Mouse (Mus musculus) CD8-positive naive resting alpha-beta T cell, adult 2 months (primary cell): Measurements from ENCODE around the gene Zc3h12a.

Experiments
- DNase-seq, 2 experiments: peaks; one replicate each; pipeline ENCODE4 v3.0.0; 2022; ENCODE audit warnings: low read depth in 2 of 2, low spot score in 2 of 2

Gene Zc3h12a

DNA sequence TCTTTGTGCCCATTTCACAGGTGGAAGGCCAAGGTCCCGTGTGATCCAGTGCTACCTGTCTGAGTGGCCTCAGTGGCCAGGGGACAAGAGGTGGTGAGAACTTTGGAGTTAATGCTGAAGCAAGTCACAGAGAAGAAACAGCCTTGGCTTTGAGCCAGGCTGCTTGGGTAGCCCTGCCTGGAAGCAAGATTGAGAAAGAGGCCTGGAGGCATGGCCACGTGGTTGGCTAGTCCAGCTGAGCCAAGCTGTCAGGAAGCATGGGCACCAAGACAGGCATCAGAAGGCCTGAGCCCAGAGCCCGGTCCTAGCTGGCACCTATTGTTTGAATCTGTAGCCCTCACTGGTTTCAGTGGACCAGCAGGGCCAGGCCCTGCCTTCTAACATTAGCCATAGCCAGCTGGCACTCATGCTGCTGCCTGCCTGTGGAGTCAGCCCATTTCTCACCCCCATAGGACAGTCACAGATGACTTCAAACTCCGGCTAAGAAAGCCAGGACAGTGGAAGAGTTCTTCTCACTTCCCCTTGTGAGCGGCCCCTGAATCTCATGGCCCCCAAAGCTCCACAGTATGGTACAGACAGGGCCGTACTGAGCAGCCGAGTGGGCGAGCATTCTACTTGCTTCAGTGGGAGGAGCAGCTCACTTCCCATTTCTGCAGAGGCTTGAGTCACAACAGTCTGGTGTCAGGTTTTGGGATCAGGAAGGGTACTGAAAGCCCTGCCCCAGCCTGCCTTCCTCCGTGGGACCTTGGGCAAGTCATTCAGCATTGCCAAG lies 11.4 kb downstream of the Zc3h12a start:
- DNase-seq: no peak

DNA sequence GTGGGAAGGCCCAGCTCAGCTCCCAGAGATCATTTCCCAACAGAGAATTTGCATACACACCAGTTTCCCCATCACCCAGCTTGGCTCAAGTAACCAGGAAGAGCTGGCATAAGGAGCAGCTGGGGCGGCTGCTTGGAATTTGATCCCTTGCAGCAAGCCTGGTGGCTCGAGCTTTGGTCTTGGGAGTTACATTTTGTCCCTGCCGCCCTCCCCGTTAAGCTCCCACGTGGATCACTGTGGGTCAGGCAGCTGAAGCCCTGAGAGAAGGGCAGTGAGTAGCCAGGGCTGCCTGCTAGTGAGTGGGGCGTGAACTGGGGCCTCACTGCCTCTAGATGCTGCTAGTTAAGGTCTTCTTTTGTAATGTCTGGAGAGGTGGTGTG lies 11.9 kb downstream of the Zc3h12a start:
- DNase-seq: no peak

DNA sequence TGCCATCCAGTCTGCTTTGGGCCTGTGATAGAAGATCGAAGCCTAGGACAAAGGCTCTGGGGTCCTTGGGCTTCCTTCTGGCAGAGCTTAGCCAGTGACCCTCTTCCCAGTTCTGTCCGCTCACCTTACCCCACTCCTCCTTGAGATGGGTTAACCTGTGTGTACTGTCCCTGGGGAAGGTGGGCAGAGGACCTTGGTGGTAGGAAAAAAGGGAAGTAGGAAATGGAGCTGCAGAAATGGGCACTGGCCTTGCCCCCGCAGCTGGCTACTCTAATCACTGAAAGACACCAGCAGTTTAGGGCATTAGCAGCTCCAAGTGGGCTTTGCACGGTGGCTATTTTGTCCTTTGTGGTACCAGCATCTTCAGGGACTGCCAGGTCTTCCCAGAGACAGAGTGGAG lies 12.6 kb downstream of the Zc3h12a start:
- no peak for DNase-seq

DNA sequence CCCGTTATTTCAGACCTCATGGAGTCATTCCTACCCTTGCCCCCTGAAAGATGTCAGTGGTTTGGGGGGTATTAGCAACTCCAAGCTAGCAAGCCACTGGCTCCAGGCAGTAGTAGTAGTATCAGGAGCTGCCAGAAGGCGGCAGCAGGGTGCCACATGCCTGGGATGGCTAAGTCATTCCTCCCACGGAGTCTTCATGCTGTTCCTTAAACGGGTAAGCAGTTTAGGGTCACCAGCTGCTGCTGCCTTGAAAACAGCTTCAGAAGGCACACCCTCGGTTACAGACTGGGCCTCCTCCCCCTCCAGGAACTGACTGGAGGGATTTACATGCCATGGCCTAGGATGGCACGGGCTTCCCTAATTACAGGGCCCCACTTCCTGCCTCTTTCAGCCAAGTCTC lies 13.0 kb downstream of the Zc3h12a start:
- peak; percentile 77 to 83 for DNase-seq

DNA sequence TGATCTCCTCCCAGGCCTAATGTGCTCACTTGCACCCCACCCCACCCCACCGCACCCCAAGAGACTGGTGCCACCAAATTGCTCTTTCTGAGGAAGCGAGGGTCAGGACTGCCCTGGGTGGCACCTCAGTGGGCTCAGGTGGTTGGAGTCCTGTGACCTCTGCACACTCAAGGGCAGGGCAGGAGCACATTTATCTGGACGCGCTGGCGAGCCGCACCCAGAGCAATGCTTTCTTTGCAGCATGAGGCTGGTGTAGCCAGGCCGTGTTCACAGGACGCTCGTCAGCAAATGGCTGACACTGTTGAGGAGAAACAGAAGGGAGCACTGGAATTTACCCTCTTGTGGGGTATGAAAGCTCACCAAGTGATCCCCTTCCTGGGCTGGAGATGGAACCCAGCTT lies 22.3 kb downstream of the Zc3h12a start:
- no peak for DNase-seq

DNA sequence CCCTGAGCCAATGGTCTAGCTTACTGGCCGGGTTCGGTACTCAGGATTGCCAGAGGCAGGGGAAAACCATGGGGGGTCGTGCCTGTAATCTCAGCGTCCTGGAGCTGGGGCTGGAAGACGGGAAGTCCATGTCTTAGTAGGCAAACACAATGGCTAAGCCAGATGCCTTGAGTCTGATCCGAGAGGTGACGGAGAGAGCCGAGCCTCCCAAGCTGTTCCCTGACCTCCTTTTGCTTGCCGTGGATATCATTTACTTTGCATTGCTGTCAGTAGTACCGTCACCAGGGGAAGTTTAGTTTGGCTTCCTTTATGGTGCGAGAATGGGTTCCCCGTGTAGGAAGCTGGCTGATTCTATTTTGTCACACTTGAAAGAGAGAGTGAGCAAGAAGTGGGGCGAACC lies 26.3 kb downstream of the Zc3h12a start:
- DNase-seq: no peak

DNA sequence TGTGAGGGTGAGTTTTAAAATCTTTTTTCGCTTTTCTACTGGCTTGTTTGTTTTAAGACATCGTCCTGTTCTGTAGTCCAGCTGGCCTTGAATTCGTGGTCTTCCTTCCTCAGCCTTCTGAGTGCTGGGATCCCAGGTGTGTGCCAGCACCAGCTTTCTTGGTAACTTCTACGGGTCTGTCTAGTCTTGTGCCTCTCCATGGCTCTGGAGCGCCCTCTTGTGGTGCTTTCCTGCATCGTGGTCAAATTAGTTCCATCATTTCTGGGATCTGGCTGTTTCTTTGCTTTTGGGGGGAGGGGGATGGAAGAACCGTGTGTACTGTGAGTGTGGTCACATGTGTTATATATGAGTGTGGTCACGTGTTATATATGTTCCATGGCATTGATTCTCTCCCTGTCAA lies 28.2 kb downstream of the Zc3h12a start:
- peak; percentile 81 to 88 for DNase-seq

DNA sequence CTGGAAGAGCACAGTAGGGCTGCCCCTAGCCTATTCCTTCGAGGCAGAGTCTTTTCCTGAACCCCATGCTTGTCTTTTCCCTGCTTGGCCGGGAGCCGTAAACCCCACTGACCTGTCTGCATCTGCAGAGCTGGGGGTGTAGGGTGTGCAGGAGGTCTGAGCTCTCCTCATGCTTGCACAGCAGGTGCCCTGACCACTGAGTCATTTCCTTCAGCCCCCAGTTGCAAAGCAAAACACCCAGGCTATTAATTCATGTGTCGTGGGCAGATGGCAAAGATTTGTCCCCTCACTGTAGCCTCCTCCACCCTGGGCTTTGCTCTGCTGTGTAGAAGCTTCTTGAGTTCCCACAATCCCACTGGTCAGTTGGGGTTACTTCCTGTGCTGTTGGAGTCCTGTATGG lies 30.2 kb downstream of the Zc3h12a start:
- DNase-seq: no peak

DNA sequence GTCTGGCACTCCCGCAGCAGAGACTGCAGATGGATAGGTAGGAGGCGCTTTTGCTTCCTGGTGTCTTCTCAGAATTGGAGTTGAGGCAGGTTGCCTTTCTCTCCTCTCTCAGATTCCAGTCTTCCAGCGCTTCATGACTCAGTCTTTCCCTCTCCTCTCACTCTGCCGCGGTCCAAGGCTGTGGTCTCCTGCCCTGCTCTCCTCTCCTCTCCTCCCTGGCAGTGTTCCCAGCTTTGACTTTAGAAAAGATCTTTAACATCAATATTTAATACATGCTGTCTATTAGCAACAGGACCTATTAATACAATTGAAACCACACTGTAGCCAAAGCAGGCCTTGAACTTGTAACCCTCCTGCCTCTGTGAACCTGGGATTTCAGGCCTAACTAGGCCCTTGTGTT lies 31.6 kb downstream of the Zc3h12a start:
- DNase-seq: no peak

DNA sequence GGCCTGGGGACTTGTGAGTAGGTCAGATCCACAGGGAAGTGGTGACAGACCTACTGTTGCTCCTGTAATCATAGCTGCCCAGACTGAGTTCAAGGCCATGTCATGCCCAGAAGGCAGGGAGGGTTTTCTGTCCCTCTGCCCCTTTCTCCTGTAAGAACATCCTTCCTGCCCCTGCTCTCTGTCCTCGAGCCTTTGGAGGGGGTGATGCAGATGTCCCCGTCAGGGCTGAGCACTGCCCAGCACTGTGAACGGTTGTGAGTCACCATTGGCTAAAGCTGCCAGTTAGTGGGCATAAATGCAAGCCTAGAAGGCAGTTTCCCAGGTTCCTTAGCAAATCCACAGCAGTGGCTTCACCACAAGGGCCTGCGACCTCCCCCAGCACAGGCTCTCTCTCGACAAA lies 34.6 kb downstream of the Zc3h12a start:
- no peak for DNase-seq

DNA sequence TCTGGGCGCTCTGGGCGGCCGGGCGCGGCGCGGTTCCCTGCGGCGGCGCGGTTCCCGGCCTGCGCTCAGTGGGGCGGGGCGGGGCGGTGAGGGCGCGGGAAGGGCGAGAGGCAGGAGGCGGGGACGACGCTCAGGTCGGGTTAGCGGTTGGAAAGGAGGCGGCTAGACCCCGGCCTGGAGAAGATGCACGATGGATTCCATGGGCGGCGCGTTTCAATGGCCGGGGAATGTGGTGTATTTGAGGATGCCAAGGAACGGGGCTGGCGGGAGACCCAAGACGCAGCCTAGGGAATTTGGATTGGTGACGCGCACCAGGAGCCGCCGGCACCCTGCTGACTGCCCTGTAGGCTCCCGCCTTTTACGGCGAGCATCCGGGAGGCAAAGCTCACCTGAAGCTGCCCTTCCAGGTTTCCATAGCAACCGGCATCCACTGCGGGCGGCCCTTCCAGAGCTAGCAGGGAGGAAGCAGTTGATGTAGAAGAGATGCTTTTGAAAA lies 42.2 kb downstream of the Zc3h12a start:
- peak; percentile 23 to 53 for DNase-seq

DNA sequence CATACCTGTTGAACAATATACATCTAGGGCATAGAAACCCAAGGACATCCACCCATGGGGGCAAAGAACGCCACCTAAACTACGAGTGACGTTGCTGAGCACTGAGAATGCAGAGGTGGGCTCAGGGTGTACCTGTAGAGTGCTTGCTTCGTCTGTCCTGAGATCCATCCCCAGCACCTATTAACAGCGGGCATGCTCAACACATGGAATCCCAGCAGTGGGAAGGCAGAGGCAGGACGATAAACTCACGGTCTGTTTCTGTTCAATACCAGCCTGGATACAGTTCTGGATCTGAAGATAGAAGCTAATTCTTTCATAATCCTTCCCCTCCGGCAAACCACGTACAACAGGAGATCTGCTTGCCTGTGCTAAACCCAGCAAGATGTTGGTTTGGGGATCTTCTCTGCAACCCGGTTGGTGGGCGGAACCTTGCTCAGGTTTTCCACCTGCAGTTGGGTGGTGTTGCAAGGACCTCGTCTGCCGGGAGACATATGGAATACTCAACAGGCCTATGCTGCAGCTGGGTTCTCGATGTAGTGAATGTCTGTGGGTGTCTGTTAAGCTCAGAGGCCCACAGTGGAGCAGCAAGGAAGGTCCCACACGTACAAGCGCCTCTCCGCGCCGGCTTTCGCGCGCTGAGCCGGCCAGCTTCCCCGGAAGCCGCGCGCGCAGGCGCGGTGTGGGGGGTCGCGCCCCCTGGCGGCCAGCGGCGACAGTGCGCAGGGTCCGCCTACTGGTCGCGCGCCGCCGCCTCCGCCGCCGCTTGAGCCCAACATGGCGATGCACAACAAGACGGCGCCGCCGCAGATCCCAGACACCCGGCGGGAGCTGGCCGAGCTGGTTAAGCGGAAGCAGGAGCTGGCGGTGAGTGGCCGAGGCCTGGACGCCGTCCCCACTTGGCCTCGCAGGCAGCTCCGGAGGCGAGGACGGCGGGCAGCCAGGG lies 43.0 kb downstream of the Zc3h12a start, which contains the start of gene Meaf6:
Gene Meaf6, plus strand, starts transcription at position 732 of the 943 bp plus-strand sequence.
- peak; percentile 93 to 94 for DNase-seq

DNA sequence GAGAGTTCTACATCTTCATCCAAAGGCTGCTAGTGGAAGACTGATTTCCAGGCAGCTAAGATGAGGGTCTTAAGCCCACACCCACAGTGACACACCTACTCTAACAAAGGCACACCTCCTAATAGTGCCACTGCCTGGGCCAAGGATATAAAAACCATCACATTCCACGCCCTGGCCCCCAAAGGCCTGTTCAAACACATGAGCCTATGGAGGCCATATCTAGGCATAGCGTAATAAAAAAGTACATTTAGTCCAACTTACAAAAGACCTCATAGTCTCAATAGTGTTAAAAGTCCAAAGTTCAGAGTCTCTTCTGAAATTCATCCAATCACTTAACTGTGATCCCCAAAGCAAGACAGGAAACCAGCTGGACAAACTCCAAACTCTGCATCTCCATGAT lies 48.9 kb downstream of the Zc3h12a start:
- DNase-seq: no peak

DNA sequence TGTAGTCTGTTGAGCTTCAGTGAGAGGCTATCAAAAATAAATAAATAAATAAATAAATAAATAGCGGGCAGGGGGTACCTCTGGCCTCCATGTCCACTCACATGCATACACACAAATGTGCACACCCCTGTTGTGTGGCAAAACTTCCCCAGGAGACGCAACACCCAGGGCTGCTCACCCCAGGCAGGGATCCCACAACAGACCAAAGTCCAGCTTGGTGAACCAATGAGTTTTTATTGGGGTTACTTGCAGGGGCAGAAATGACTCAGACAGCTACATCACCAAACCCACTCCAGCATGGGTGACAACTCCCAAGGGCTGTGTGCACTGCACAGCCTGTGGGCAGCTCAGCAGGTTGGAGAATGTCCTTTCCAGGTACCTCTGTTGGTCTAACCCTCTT lies 49.9 kb downstream of the Zc3h12a start:
- DNase-seq: no peak
